Mouse (Mus musculus) liver, embryonic 15.5 days (tissue): ENCODE measurements around the gene Pld1. TPM values are rescaled to one million over a fixed set of nuclear protein-coding genes. Genes with fewer than 3 reads are reported as not detected.

Source experiments
- ATAC-seq: fragments of 200-750 bp; cut with Nextera tagmentation; 2 replicates; pipeline ENCODE4 v1.8.0; 2017; ENCODE audit warnings: moderate number of reproducible peaks, mild to moderate bottlenecking, moderate library complexity; ENCODE audit not compliant: insufficient read depth
- H3K27ac ChIP-seq: fragments of 300-500 bp; sonication (generic); replicated peaks from 2 replicates; pipeline ENCODE4 v1.5.1; 2015; ENCODE audit warnings: mild to moderate bottlenecking, inconsistent platforms
- H3K27me3 ChIP-seq: fragments of 300-500 bp; sonication (generic); 2 replicates; pipeline ENCODE4 v1.6.1; 2015; ENCODE audit warnings: mild to moderate bottlenecking, inconsistent platforms
- H3K36me3 ChIP-seq: fragments of 300-500 bp; sonication (generic); replicated peaks from 2 replicates; pipeline ENCODE4 v1.6.1; 2015; ENCODE audit warnings: moderate library complexity, mild to moderate bottlenecking, inconsistent platforms
- H3K4me1 ChIP-seq: fragments of 300-500 bp; sonication (generic); replicated peaks from 2 replicates; pipeline ENCODE4 v1.6.1; 2015; ENCODE audit warnings: inconsistent platforms
- H3K4me2 ChIP-seq: fragments of 300-500 bp; sonication (generic); 2 replicates; pipeline ENCODE4 v1.6.1; 2015; ENCODE audit warnings: moderate library complexity, mild to moderate bottlenecking, inconsistent platforms
- H3K4me3 ChIP-seq: fragments of 300-500 bp; sonication (generic); replicated peaks from 2 replicates; pipeline ENCODE4 v1.5.1; 2015; ENCODE audit warnings: mild to moderate bottlenecking, inconsistent platforms
- H3K9ac ChIP-seq: fragments of 300-500 bp; sonication (generic); 2 replicates; pipeline ENCODE4 v1.6.1; 2015; ENCODE audit warnings: moderate library complexity, mild to moderate bottlenecking, inconsistent platforms
- H3K9me3 ChIP-seq: fragments of 300-500 bp; sonication (generic); replicated peaks from 2 replicates; pipeline ENCODE4 v1.6.1; 2016; ENCODE audit warnings: inconsistent platforms
- WGBS: fragments of 180-500 bp; shearing (Covaris S2); methylation state at CpG from one replicate; pipeline ENCODE4 v1.1.7; 2015; ENCODE audit warnings: mixed read lengths; ENCODE audit not compliant: insufficient replicate concordance; 5-methylcytosine and 5-hydroxymethylcytosine counted together
- polyA plus RNA-seq: library from polyadenylated mRNA; unstranded; fragments of >200 nt; fragmentation: Nextera tagmentation; extraction: Ambion mirVana; gene quantifications from 2 replicates; pipeline ENCODE4 v1.2.1, GENCODE M21; 2015

Gene Pld1
- polyA plus RNA-seq, 1 experiment from 2014 or later = 4.7 TPM

DNA sequence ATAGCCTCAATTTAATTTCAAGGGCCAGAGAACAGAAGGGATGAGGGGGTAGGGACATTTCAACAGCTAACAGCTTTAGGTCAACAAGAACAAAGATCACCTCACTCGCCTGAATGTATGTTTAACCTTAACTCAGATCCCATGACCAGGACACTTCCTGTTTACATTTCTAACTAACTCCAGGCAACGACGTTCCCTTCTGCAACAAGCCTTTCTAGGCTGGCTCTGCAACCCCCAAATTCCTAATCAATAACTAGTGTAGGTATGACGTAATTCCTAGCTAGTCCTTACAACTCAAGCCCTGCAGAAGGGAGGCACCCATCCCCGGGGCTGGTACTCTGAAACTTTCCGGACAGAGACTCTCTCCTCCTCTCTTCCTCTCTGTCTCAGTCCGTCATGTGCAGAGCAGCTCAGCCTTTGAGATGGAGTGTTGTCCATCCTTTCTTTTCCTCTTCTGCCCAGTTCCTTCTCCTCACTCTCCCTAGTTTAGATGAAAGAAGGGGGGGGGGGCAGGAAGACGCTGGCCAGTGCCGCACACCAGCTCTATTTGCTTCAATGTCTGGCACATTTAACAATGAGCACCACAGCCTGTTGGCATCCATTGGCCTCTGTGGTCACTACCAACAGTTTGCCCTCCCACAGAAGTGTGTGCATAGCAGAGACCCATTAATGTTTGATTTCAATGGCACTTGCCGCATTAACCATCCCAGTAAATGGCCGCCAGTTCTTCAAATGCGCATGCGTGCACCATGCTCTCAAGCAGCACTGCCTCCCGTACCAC, 19.6 kb upstream of the Pld1 start:
- Histone ChIP-seq H3K9me3 (no peaks in the 10 kb centered on the region), H3K4me3 (no peak overlapping the region), H3K27me3 (no peaks in the 10 kb centered on the region), H3K27ac (peak overlapping the region; percentile 53; the same call in 1 of the 2 replicates), H3K4me2 (no peak overlapping the region), H3K4me1 (no peaks in the 10 kb centered on the region), H3K9ac (no peak overlapping the region), H3K36me3 (no peaks in the 10 kb centered on the region)
- 71% methylated on average over 14 of the region's 14 CpGs for WGBS
- ATAC-seq = peak; percentile 80

- H3K9ac ChIP-seq = no peak overlapping the region
- no peak overlapping the region for H3K4me2 ChIP-seq
- no peaks in the 10 kb centered on the region for H3K9me3 ChIP-seq
- no peak overlapping the region for H3K4me3 ChIP-seq
- no peak for ATAC-seq
- H3K36me3 ChIP-seq = no peaks in the 10 kb centered on the region
- H3K27ac ChIP-seq = peak overlapping the region; percentile 55
- H3K27me3 ChIP-seq = no peaks in the 10 kb centered on the region
- 66% methylated on average over 11 of the region's 11 CpGs for WGBS
- H3K4me1 ChIP-seq = no peaks in the 10 kb centered on the region
Measured at GRCm38 (mm10) chr3:27921268-27922020, 17.1 kb upstream of the Pld1 start.

GRCm38 (mm10) chr3:27924037-27924436, 14.5 kb upstream of the Pld1 start:
- no peak overlapping the region for H3K9ac ChIP-seq
- H3K4me3 ChIP-seq = no peak overlapping the region
- H3K4me2 ChIP-seq = no peak overlapping the region
- H3K27ac ChIP-seq = no peak overlapping the region
- no peak for ATAC-seq
- 43% methylated on average over 3 of the region's 3 CpGs for WGBS
- H3K27me3 ChIP-seq = no peaks in the 10 kb centered on the region
- no peaks in the 10 kb centered on the region for H3K36me3 ChIP-seq
- no peaks in the 10 kb centered on the region for H3K4me1 ChIP-seq
- H3K9me3 ChIP-seq = no peaks in the 10 kb centered on the region

DNA sequence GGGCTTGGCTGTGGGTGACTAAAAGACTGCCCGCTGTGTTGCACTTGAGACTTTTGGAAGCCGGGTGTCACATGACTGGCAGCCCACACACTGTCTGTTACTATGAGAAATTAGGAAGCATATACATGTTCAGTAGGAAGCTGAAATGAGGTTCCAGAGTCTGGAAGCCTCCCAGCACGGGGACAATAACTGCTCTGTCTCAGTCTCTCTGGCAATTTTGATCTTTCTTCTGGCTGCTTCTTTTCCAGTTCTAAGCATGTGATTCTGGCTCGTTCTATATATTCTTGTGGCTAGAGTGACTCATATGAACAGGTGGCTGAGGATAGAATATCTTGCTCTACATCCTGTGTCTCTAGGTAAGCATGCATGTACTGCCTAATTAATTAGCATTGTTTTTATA, 9.3 kb upstream of the Pld1 start:
- H3K4me3 ChIP-seq = no peak overlapping the region
- no peaks in the 10 kb centered on the region for H3K36me3 ChIP-seq
- no peak overlapping the region for H3K4me2 ChIP-seq
- no peaks in the 10 kb centered on the region for H3K9me3 ChIP-seq
- H3K4me1 ChIP-seq = no peaks in the 10 kb centered on the region
- ATAC-seq = no peak
- no peaks in the 10 kb centered on the region for H3K27me3 ChIP-seq
- no peak overlapping the region for H3K9ac ChIP-seq
- WGBS = 57% methylated on average over 4 of the region's 4 CpGs
- H3K27ac ChIP-seq = no peak overlapping the region

GRCm38 (mm10) chr3:27932391-27932790, 6.1 kb upstream of the Pld1 start:
- no peaks in the 10 kb centered on the region for H3K27me3 ChIP-seq
- no peak for ATAC-seq
- no peaks in the 10 kb centered on the region for H3K36me3 ChIP-seq
- no peak overlapping the region for H3K9ac ChIP-seq
- H3K4me1 ChIP-seq = no peaks in the 10 kb centered on the region; the same call in 1 of the 2 replicates
- no peak overlapping the region for H3K4me3 ChIP-seq
- no peak overlapping the region for H3K27ac ChIP-seq
- WGBS = 65% methylated on average over 5 of the region's 5 CpGs
- no peaks in the 10 kb centered on the region for H3K9me3 ChIP-seq
- H3K4me2 ChIP-seq = no peak overlapping the region

GRCm38 (mm10) chr3:27935644-27936043, 2.9 kb upstream of the Pld1 start:
- no peak for ATAC-seq
- Histone ChIP-seq H3K9ac (no peak overlapping the region), H3K36me3 (no peaks in the 10 kb centered on the region), H3K27ac (no peak overlapping the region), H3K4me2 (no peak overlapping the region), H3K4me3 (no peak overlapping the region), H3K4me1 (peaks cover 18% of the 10 kb centered on the region), H3K27me3 (peaks cover 13% of the 10 kb centered on the region; the same call in 1 of the 2 replicates), H3K9me3 (no peaks in the 10 kb centered on the region)
- WGBS = 56% methylated on average over 3 of the region's 3 CpGs

DNA sequence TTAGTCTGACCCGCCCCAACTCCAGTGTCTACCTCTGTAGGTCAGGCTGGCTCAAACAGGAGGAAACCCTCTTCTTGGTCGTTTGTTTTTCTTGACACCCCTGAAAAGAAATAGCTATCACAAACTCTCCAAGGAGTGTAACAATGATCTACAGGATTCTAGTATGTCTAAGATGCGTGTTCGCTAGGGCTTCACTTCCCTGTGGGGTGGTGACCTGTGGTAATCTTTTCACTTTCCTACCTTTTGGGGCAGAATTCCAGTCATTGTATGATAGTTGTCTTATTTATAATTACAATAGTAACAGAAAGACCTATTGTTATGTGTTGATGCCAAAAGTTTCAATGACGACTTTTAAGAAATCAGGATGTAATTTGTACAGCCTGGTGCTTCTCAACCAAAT, 1.8 kb upstream of the Pld1 start:
- no peak for ATAC-seq
- Histone ChIP-seq H3K4me1 (peaks cover 18% of the 10 kb centered on the region), H3K27ac (no peak overlapping the region), H3K9ac (no peak overlapping the region), H3K36me3 (no peaks in the 10 kb centered on the region), H3K4me3 (no peak overlapping the region), H3K4me2 (no peak overlapping the region), H3K9me3 (no peaks in the 10 kb centered on the region), H3K27me3 (peaks cover 13% of the 10 kb centered on the region; the same call in 1 of the 2 replicates)
- 60% methylated on average over 5 of the region's 5 CpGs for WGBS

DNA sequence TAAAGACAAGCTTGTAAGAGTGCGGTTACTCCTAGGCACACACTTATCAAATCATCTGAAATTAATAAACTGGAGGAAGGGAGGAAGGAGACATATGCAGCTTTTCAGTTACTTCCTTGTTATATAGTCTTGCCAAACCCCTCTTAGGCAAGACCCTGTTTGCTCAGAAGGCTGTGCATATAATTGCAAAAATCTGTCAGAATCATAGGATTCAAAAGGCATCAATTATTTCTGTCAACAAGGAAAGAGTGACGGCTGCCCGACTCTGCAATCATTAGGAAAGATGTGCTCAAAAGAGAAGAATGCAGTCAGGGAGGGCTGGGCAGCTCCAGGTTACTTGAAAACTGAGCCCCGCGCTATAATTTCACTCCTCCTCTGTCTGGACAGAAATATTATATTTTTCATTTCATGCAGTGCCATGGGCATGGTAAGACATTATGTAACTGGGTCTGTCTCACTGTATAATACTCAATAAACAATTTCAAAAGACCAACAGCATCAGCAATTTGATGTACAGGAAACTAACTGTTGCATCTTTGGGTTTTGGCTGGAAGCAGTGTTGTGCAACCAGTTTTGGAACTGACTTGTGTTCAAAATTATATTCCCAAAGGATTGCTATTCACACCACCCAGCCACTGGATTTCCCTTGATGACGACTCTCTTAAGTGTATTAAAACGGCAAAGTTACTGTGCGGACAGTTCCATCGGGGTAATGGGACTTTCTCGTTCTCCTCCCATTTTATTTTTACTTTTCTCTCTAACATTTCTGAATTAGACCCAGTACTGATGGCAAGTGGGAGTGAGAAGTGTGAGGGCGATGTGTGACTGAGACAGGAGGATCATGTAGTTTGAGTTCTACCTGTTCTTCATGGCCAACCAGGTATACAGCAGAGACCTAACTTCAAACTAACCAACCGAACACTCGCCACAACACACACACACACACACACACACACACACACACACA, 1.1 kb upstream of the Pld1 start:
- Histone ChIP-seq H3K4me2 (peak overlapping the region; percentile 69; the same call in 1 of the 2 replicates), H3K27ac (0 out of 2 replicates have a peak overlapping the region, but pooled peaks have one; percentile 74), H3K4me1 (peaks cover 18% of the 10 kb centered on the region), H3K27me3 (peaks cover 13% of the 10 kb centered on the region; the same call in 1 of the 2 replicates), H3K4me3 (no peak overlapping the region), H3K9ac (no peak overlapping the region), H3K36me3 (no peaks in the 10 kb centered on the region), H3K9me3 (no peaks in the 10 kb centered on the region)
- no peak for ATAC-seq
- WGBS = 64% methylated on average over 13 of the region's 13 CpGs

DNA sequence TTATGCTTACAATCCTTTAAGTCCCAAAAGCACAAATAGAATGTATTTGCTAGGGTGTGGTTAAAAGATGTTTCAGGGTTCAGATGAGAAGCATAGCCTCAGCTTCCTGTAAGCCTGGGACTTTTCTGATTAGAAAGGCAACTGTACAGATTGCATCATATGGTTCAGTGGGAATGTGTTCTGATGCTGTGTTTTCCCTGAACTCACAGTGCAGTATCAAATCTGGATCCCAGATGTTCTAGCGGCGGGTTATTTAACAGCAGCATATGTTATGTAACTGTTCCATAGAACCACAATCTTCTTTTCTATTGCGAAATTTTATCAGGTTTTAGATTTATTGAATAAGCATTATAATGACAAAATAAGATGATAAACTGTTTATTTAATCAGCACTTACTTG, 3.1 kb downstream of the Pld1 start:
- no peak for ATAC-seq
- WGBS = 67% methylated on average over 3 of the region's 3 CpGs
- H3K27ac ChIP-seq = no peak overlapping the region

DNA sequence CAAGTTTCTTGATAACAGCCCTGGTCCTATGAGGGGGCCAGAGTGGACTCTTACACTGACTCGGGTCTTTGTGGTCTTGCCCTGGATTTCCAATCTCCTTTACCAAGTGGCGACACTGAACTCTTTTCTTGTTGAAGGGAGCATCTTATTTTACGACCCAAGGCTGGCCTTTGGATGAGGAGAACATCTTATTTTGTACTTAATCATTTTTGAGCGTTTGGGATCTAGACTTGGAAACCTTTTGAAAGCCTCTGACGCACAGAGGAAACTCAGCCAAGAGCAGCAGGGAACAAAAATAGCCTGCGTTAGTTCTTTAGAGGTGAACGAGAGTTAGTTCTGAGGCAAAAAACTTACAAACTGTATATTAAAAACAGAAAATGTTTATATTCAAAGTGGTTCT, 4.5 kb downstream of the Pld1 start:
- no peak overlapping the region for H3K27ac ChIP-seq
- no peak overlapping the region for H3K4me2 ChIP-seq
- ATAC-seq = no peak
- WGBS = 71% methylated on average over 7 of the region's 7 CpGs
- no peak overlapping the region for H3K4me3 ChIP-seq
- no peak overlapping the region for H3K9ac ChIP-seq
- peaks cover 13% of the 10 kb centered on the region; the same call in 1 of the 2 replicates for H3K27me3 ChIP-seq
- H3K36me3 ChIP-seq = no peaks in the 10 kb centered on the region
- peaks cover 18% of the 10 kb centered on the region; the same call in 1 of the 2 replicates for H3K4me1 ChIP-seq
- H3K9me3 ChIP-seq = no peaks in the 10 kb centered on the region

More for the DNA sequence above, 3.1 kb downstream of the Pld1 start:
- peaks cover 18% of the 10 kb centered on the region for H3K4me1 ChIP-seq
- H3K27me3 ChIP-seq = peaks cover 13% of the 10 kb centered on the region; the same call in 1 of the 2 replicates
- no peak overlapping the region for H3K4me3 ChIP-seq
- no peak overlapping the region for H3K9ac ChIP-seq
- H3K4me2 ChIP-seq = no peak overlapping the region
- no peaks in the 10 kb centered on the region for H3K9me3 ChIP-seq
- no peaks in the 10 kb centered on the region for H3K36me3 ChIP-seq
